Mouse (Mus musculus): Measurements from ENCODE around the gene Scg5.

Scg5 gene

DNA sequence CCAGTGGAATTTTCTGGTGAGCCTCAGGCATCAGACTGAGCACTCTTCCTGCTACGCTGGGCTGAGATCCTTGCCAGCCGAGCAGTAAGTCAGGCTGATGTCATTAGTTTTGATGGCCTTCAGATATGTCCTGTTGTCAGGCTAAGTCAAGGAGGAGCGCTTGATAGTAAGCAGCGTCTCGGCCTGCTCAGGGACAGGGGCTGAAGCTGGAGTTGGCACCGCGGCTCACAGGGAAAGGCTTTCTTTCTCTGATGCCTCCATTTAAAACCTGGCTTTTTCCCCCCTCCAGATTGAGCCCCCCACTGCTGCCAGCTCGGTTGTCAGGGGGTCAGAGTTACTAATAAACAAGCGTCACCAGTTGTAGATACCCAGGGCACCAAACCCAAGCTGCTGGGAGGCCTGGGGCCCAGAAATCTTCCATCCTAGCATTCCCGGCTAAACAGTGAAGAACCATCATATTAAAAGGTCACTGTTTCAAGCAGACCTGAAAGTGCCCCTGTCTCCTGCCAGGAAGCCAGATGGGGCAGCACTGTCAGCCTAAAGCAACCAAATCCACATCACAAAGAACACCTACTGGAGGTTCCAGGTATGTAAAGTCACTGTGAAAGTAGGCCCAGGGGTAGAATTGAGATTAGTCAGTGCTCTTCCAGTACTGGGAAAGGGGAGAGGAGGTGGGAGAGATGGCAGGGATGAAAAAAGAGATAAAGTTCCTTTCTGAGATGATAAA lies 21.9 kb downstream of the Scg5 start:
- DNase-seq (ENCODE audit: low read depth), result no peak

- no peak for DNase-seq (ENCODE audit: low read depth)
Observed at GRCm38 (mm10) chr2:113805765-113806164, 23.2 kb downstream of the Scg5 start.

- no peak for DNase-seq (ENCODE audit: low read depth)
Observed at GRCm38 (mm10) chr2:113803753-113804152, 25.2 kb downstream of the Scg5 start.

DNA sequence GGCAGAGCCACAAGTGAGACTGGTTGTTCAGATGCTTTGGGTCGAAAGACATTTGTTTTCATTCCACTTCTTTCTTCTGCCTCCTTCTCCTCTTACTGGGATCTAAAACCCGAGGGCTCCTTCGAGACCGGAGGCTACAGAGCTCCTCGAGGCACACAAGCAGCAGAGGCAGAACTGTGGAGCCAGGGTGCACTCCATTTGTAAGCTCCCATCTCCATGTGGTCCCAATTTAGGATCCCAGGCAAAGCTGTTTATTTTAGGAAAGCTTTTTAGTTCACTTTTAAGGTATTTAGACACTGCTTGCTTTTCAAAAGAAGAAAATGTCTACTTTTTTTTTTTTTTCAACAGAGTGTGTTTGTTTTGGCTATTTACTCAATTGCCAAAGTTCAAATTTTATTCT lies 28.1 kb downstream of the Scg5 start:
- no peak for DNase-seq (ENCODE audit: low read depth)

GRCm38 (mm10) chr2:113798605-113799004 lies 30.3 kb downstream of the Scg5 start:
- no peak for DNase-seq (ENCODE audit: low read depth)

DNA sequence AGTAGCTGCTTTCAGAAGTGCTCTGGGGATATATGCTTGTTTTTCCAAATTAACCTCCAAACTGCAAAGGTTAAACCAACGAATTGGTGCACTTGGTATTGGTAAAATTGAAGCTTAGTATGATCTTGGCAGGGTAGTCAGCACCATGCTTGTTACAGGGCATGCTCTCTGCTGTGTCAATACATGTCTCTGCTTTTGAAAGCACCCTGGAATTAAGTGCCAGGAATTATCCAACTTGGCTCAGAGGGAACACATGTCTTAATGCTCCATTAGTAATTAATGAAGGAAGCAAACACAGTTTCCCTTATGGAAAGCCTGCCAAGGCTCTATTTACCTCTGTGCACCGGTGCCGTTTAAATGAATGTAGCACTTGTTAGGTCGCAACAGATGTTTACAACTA lies 33.7 kb downstream of the Scg5 start:
- no peak for DNase-seq (ENCODE audit: low read depth)

DNA sequence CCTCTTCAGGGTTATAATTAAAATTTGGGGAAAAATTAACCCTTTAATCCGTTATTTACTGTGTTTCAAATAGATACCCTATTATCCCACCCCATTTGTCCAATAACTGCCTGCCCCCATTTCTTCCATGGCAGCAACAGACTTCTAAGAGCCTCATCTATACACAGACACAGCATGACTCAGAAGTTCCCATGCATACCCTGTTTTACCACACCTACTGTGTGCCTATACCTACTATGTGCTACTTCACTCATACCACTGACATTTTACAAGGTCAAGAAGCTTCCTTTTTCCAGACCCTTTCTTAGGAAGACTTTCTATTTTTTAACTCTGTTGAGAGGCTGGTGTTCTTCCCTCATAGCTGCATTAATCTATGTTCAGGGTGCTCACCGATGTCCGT lies 35.4 kb downstream of the Scg5 start:
- no peak for DNase-seq (ENCODE audit: low read depth)

DNA sequence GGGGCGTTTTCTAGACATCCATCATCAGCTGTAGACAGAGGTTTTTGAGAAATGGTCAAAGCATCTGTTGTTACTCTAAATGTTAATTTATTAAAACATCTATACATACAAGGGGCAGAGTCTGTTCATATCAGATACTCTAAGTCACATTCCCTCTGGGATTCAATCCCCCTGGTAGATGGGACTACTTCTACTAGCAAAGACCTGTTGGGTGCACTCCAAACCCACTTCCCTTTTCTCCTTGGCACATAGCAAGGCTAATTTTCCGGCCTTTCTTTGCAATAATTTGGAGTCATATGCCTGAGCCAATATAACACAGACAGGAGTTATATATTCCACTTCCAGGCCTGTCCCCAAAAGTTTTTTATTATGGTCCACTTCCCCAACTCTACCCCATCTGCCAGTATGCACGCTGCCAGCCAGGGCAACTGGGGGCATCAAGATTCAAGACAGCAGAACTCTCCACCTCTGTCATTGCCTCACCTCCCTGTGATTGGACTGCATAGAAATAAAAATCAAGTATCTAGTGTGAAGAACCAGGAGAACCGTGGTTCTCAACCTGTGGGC lies 40.0 kb downstream of the Scg5 start:
- DNase-seq (ENCODE audit: low read depth), result no peak

DNA sequence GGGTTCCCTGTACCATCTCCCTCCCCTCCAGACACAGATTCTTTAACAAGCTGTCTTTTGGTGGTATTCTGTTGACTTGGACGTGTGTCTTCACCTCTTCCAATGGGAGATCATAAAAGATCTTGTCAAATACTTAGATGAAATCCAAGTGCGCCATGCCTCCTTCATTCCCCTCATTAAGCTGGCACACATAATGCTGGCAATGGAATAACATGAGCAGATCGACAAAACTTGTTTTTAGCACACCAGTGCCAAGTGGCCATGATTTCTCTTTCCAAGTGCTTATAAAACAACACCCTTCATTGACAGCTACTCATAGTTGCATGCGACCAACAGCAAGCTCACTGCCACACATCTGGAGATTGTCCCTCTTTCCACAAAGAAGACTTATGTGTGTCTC lies 41.0 kb downstream of the Scg5 start:
- no peak for DNase-seq (ENCODE audit: low read depth)

DNA sequence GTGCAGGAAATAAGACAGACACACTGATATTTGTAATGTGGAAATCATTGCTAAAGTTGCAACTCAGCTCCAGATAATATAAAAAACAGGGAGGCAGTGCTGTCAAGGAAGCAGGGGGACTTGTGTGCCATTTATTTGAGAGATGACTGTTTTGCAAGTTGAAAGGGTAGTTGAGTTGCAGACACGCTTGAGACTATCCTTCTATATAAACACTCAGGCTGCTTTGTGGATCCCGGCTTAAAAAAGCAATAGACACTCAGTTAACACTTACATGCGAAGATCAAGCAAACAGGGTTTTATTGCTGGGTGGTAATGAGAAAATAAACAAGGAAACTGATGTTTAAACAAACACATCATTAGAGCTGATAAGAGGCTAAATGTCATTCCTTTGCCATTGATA lies 44.1 kb downstream of the Scg5 start:
- DNase-seq (ENCODE audit: low read depth), result no peak

DNA sequence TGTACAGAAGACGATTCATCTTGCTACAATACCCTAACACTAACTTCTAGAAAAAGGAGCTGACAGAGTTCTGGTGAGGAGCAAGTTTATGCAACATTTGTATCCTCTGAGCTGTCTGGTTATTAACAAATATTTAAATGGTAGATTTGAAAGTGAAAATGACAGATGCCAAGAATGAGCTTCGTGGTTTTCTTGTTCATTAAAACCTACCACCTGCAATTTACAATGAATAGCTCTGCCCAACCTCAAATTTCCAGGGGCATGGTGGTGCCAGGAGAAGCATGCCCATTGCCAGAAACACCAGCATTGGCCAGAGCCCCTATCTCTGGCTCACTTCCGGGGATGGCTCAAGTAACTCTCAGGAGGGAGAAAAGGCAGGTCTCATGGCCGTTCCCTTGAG lies 47.4 kb downstream of the Scg5 start:
- no peak for DNase-seq (ENCODE audit: low read depth)

- no peak for DNase-seq (ENCODE audit: low read depth)
Observed at GRCm38 (mm10) chr2:113781107-113781506, 47.8 kb downstream of the Scg5 start.

GRCm38 (mm10) chr2:113779336-113779735 lies 49.6 kb downstream of the Scg5 start:
- no peak for DNase-seq (ENCODE audit: low read depth)

- no peak for DNase-seq (ENCODE audit: low read depth)
Observed at GRCm38 (mm10) chr2:113778036-113778435, 50.9 kb downstream of the Scg5 start.

DNA sequence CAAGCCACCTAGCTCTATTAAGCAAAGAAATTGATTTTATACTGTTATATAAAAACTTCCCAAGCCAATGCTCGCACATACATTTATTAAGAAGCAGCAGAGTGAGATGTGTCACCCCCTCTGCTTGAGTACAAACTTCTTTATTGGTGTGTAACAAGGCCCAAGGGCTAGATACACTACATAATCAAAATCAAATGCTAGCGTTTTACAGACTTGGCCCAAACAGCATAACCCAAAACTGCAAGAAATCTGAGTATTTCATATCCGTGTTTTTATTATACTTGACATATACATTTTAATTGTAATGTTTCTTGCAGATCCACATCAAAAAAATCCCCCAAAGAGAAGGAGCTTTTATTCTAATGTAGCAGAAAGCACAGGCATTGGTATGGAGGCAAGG lies 52.6 kb downstream of the Scg5 start:
- DNase-seq (ENCODE audit: low read depth), result no peak

DNA sequence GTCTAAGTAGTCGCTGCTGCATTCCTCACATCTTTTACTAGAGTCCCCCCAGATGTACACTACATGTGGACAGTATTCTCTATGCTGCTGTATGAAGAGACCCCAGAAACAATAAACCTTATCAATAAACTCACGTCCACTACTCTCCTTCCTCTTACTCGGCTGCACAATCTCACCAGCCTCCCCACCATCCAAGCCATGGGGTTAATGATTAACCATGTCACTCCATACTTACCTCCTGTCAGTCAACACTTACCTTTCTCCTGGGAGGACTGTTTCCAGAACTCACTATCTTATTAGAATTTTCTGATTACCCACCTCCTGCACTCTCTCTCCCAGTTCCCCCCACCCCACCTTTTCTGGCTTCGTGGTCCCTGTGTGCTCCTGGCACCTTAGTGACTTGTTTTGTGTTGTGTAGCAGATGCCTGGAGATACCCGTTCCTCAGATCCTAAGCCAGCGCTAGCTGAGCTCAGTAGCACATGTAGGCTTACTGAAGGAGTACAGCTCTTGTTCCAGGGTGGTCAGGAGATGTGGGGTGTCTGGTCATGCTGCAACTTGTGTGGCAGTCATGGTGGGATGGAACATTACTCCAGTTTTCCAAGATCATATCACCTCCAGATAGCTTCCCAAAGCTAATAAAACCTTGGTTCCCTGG lies 54.6 kb downstream of the Scg5 start:
- no peak for DNase-seq (ENCODE audit: low read depth)

DNA sequence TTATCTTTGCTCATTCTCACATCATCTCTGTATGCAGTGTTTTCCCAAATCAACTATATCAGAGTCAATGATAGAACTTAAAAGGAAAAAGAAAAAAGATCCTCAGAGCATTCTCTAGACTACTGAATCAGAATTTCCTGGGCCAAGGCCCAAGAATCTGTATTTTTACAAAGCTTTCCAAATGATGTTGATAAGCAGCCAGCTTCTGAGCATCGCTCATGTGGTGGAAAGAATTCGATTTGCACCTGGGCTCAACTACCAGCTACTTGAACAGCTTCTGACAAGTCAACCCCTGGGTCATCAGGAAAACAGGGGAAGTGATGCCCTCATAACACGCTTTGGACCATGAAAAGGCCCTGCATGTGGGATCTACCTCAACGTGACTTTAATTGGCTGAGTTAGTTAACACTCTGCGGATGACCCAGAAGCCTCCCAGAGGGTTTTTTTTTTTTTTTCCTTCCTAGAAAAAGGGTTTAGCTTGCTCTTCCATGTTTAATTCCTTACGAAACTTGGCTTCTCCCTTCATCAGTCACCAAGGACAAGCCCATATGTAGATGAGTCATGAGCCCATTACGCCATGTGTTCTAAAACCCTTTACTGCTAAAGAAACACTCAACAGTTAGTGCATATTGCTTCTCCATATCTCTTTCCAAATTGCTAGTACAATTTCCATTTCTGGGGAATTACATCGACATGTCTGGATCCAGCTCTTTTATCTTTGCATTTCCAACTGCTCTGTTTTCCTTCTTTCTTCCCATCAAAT lies 60.2 kb downstream of the Scg5 start:
- no peak for DNase-seq (ENCODE audit: low read depth)

- no peak for DNase-seq (ENCODE audit: low read depth)
Observed at GRCm38 (mm10) chr2:113765885-113766284, 63.0 kb downstream of the Scg5 start.

GRCm38 (mm10) chr2:113764968-113765367 lies 64.0 kb downstream of the Scg5 start:
- no peak for DNase-seq (ENCODE audit: low read depth)

DNA sequence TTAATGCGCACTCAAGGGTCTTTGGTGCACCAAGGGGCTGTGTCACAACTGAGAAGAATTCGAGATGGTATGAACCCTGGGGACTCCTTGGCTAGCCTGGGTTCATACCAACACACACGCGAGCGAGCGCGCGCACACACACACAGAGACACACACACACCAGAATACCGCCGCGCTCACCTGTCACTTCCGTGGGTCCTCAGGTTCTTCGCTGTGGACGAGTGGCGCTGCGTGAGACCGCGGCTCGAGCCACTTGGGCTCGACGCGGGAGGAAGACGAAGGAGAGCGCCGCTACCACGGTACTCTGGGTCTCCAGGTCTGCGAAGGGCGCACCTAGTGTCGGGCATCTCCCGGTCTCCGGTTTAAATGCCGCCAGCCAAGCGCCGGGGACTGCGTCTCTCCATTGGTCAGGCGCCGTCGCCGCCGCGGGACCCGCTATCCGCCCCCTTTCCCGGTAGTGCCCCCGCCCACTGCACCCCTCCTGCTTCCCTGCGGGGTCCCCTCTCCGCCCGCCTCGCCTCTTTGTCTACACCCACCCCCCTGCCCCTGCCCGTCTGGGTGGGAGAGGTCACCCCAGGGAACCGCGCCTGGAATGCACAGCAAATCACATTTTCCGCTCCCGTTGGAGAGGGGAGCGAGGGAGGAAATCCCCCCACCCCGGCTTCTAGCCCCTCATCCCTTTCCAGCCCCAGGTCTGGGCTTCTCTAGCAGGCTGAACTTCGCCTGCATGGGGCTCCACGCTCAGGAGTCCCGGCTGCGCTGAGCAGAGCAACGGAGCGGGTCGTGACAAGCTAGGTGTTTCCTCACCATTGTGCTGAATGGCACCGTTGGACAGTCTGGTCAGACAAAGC lies 70.4 kb downstream of the Scg5 start, which contains the start of gene Grem1:
Grem1 (minus strand) TSS at position 336 of the 851 bp plus-strand sequence.
- no peak for DNase-seq (ENCODE audit: low read depth)

DNA sequence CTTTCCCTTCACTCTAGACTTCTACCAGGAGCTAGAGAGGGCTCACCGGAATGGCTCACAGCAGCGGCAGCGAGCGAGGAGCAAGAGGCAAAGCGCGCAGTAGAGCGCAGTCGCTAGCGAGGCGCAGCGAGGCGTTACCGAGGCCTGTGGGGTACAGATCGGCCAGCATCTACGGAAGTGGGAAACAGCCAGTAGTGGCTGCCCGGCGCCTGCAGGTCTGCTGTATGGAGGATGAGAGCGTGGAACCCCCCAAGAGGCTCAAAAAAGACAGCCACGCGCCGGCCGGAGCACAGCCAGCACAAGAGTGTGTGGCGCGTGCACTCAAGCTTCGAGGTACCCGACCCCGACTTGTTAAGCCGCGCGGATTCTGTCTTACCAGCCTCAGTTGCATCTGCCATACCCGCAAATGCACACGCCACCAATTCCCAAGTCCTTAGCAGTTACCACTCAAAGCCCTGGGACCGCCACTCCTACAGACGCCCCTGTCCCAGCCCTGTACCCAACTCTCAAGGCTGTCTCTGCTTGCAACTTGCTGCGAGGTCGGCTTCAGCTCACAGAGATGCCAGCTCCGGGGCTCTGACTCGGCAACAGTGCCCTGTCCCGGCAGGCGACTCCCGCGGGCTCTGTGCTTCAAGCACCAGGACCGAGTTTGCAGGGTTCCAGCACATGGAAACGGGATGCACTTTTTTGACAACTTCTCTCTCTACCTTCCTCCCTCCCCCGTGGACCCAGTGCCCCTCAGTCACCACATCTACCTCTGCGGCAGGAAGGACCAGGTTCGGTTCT lies 71.2 kb downstream of the Scg5 start:
- no peak for DNase-seq (ENCODE audit: low read depth)

All from c-Kit-positive CD71-negative TER-119-negative erythroid progenitor cells, embryonic 14.5 days (primary cell).